Mouse (Mus musculus) kidney, postnatal 36 days (tissue): ENCODE results near the gene Nudt3.

Experiments
- DNase-seq, 2 experiments: peaks; one replicate each; pipeline ENCODE4 v3.0.0; 2021 to 2022; ENCODE audit warnings: mixed read lengths in 2 of 2

Gene Nudt3

GRCm38 (mm10) chr17:27564391-27565162, 58.7 kb downstream of the Nudt3 start:
- DNase-seq, result no peak

- no peak for DNase-seq
Measured at GRCm38 (mm10) chr17:27563771-27564244, 59.5 kb downstream of the Nudt3 start.

- no peak for DNase-seq
Measured at GRCm38 (mm10) chr17:27561809-27562526, 61.3 kb downstream of the Nudt3 start.

- DNase-seq, result no peak
Measured at GRCm38 (mm10) chr17:27560926-27561480, 62.3 kb downstream of the Nudt3 start.

GRCm38 (mm10) chr17:27559596-27559995, 63.7 kb downstream of the Nudt3 start:
- no peak for DNase-seq

GRCm38 (mm10) chr17:27558845-27559244, 64.5 kb downstream of the Nudt3 start:
- no peak for DNase-seq

- no peak for DNase-seq
Measured at GRCm38 (mm10) chr17:27557927-27558661, 65.2 kb downstream of the Nudt3 start.

GRCm38 (mm10) chr17:27557181-27557926, 65.9 kb downstream of the Nudt3 start:
- peak in 1 of 2 experiments; percentile 62 for DNase-seq

- peak; percentile 84 to 94 for DNase-seq
Measured at GRCm38 (mm10) chr17:27556315-27557011, 66.8 kb downstream of the Nudt3 start, which contains the start of gene Hmga1. Gene Hmga1 (plus strand): TSS chr17:27556497.

GRCm38 (mm10) chr17:27555512-27556172, 67.7 kb downstream of the Nudt3 start:
- peak; percentile 70 to 78 for DNase-seq

- DNase-seq, result peak in 1 of 2 experiments; percentile 52
Measured at GRCm38 (mm10) chr17:27555075-27555511, 68.2 kb downstream of the Nudt3 start.

- peak in 1 of 2 experiments; percentile 41 for DNase-seq
Measured at GRCm38 (mm10) chr17:27554062-27554960, 69.0 kb downstream of the Nudt3 start.

- no peak for DNase-seq
Measured at GRCm38 (mm10) chr17:27552215-27553201, 70.8 kb downstream of the Nudt3 start.

GRCm38 (mm10) chr17:27551393-27551940, 71.8 kb downstream of the Nudt3 start:
- no peak for DNase-seq

GRCm38 (mm10) chr17:27549234-27549633, 74.1 kb downstream of the Nudt3 start:
- DNase-seq, result no peak

- DNase-seq, result peak; percentile 52 to 63
Measured at GRCm38 (mm10) chr17:27547253-27547868, 75.9 kb downstream of the Nudt3 start.

GRCm38 (mm10) chr17:27546574-27547085, 76.7 kb downstream of the Nudt3 start:
- DNase-seq, result no peak
